Mouse (Mus musculus) c-Kit-positive CD71-negative TER-119-negative erythroid progenitor cells, embryonic 14.5 days (primary cell): ENCODE measurements at regions not wholly inside any gene's neighbourhood (a gene's known extent, or its start where the extent isn't known, plus 50 kb on each side); places are given as distances from the start of the nearest gene placed in this dataset.

ENCODE experiments used
- DNase-seq: peaks from one replicate; pipeline ENCODE4 v3.0.0-alpha.2; 2013; ENCODE audit warnings: low read depth

DNA sequence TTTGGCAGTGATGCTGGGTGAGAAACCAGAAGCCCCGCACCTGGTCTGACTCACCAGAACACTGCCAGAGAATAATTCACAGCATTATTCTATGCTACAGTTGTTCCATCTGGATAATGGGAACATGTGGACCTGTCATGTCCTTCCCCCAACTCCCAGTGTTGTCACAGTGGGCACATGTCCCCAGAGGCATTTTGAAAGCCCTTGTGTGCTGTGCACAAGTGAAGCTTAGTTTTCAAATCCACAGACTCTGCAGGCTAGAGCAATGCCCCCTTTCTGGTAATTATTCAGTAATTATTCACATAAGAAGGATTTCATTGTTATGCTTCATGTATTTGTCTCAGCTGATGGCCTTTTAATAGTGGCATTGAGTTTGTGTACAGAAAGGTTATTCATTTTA lies 146.7 kb downstream of the Slc4a3 start:
- no peak for DNase-seq

DNA sequence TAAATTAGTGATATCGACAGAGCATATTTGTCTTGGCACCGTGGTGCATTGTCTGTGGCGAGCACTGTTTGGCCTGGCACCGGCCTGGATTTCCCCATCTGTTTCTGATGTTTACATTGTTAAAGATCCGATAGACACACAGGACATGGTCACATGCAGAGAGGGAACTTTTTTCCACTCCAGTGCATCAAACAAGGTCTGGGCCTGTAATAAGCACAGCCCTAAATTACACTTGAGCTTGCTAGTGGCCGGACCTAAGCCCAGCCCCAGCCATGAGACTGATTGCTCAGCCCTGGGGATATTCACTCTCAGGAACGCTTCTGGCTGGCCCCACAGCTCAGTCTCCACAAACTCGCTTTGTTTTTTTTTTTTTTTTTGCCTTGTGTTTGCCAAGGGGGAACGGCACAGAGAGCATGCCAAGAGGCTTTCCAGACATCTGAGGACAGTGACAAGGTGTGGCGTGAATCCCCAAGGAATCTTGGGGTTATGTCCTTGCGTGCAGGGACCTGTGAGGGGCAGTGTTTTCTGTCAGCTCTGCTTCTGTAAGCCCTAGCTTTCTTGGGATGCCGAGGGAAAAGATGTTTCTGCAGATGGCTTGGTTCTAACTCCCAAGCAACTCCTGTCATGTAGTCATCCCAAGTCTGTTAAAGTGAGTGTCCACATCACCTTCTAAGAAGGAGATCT lies 147.3 kb downstream of the Slc4a3 start:
- DNase-seq: no peak

DNA sequence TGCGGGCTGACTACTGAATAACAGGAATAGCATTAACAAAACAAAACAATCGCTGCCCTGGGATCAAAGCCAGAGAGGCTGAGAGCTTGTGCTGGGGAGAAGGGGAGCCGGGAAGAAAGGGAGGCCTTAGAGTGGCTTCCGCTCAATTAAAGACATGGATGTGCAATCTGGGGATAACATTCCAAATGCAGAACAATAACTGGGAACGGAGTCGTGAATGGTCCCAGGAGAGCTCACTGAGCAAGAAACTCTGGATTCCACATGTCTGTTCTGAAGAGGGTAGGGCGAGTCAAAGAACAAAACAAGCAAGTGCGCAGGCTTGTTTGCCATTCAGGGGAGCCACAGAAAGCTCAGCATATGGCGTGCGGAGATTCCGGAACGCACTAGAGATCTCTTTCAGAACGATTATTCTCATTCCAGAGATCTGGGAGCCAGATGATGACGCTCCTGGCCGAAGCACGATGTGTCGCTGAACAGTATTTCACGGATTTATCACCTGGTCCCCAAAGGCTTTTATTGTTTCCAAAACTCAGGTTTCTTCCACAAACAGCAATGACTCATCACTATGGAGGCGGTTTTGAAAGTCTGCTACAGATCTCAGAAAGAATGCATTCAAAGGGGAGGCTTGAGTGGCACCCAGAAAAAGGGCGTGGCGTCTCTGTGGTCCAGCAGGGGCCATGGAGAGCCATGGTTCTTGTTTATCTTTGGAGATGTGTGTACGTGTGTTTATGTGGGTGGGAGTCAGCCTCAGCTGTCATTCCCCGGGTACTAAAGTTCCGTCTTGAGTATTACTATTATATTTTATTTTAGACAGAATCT lies 159.0 kb downstream of the Slc4a3 start:
- DNase-seq: no peak

DNA sequence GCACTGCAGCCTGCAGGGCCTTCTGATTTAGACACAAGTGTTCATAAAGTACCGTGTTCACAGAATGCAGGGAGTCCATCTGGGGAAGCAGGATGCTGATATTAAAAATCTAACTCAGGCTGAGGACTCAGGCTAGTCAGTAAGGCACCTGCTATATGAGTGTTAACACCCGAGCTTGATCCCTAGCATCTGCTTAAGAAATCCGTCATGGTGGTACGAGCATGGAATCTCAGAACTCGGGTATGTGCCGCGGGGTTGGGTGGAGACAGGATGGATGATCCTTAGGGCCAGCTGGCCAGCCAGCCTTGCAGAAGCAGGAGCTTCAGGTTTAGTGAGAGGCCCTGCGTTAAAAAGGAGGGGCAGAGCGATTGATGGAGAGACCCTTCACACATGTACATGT lies 160.1 kb downstream of the Slc4a3 start:
- no peak for DNase-seq

DNA sequence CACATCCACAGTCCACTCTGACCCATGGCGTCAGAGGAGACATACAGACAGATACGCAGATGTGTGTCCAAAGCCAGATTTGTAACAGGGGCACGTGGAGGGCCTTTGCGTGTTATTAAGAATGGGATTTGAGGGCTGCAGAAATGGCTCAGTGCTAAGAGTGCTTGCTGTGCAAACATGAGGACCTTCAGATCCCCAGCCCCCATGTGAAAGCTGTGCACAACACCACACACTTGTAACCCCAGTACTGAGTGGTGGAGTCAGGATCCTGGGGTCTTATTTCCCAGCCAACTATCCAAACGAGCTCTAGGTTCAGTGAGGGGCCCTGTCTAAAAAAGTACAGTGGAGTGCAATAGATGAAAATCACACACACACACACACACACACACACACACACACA lies 177.4 kb downstream of the Slc4a3 start:
- DNase-seq: no peak

DNA sequence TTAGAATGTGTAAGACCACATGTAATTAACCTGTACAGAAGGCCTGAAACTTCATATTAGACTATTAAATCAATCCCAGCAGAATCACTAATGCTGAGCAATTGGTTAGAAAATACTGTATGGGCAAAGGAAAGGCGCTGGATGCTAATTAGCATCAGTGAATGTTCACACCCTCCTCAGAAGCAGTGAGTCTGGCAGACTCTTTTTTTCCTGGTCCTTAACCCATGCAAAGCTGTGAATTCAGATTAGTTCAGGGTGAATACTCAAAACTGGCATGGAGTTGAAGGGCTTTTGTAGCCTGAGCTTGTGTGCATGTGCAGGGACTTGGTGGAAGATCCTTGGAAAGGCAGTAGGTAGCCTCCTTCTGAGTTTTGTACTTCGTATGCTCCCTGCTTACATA lies 179.3 kb downstream of the Slc4a3 start:
- no peak for DNase-seq

GRCm38 (mm10) chr1:75728859-75729258 lies 182.8 kb downstream of the Slc4a3 start:
- no peak for DNase-seq

GRCm38 (mm10) chr1:75733791-75734190 lies 187.7 kb downstream of the Slc4a3 start:
- DNase-seq: no peak

DNA sequence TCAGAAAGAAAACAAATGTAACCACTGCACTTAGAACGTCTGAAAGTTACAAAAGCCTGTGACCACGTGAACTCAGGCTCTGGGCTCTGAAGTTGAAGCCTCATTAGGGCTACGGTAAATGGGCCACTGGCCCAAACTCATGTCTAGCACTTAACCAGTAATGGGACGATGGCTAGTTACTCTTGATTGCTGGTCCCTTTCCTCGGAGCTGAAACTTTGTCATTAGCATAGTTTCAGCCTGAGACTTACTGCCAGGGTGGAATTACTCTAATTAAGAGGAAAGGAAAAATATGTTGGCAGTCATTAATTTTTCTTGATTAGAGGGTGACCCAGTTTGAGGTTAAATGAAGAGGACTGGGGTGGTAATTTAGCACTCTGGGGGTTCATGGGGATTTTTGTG lies 192.6 kb downstream of the Slc4a3 start:
- DNase-seq: no peak

DNA sequence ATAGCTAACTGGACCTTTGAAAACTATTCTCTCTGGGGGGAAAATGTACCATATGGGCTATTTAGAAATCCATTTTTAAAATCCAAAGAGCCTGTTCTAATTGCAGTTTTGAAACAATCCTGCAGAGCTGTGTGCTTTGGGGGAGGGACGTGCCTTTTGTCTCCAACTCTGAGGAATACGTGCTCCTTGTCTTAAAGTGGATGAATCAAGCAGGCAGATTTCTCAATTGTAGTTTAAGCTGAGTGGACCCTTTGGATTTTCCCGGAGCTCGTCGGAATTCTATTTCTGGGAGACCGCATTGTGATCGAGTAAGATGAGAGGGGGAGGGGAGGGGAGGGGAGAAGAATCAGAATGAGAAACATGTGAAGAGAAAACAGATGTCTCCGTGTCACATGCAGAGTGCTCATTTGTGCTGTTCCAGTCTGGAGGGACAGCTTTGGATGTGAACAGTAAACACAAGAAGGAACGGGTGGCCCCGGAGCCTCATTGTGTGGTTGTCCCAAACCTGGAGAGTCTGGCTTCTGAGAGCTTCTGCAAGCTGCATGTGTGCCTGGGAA lies 203.7 kb downstream of the Slc4a3 start:
- DNase-seq: no peak

DNA sequence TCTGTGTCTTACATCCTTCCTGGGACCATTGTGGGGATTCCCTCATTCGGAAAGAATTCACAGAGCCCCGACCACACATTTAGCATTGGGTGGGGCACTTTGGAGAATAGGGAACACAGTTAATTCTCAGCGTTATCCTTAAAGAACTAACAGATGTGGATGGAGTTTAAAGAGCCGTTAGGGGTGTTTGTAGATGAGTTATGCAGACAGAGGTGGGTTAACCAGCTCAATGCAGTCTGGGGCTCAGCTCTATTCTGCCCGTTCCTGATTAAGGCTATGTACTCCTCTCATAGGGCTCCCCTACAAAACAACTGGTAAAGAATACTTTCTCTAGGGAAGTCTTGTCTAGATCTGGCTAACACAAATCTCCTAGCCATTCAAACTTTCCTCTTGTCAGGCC lies 226.1 kb downstream of the Slc4a3 start:
- no peak for DNase-seq

DNA sequence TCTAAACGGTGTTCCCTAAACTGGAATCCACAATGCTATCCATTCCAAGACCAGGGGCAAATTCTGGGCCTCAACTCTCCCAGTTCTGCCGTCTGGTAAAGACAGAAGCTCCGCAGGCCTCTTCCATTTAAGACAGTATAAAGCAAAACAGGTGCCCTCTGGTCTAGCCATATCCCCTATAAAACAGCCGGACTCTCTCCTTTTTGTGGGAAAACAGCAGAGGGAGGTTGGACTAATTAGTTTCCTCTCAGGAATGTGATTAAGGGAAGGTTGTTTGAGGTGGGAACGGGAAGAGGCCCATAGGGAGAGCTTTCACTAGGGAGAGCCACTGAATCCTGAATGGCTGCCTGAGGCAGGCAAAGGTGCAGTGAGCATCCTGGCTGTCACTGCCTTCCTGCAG lies 226.9 kb downstream of the Slc4a3 start:
- DNase-seq: no peak

- no peak for DNase-seq
Measured at GRCm38 (mm10) chr1:75778889-75779288, 232.8 kb downstream of the Slc4a3 start.

GRCm38 (mm10) chr1:75783206-75783605 lies 237.1 kb downstream of the Slc4a3 start:
- DNase-seq: no peak

DNA sequence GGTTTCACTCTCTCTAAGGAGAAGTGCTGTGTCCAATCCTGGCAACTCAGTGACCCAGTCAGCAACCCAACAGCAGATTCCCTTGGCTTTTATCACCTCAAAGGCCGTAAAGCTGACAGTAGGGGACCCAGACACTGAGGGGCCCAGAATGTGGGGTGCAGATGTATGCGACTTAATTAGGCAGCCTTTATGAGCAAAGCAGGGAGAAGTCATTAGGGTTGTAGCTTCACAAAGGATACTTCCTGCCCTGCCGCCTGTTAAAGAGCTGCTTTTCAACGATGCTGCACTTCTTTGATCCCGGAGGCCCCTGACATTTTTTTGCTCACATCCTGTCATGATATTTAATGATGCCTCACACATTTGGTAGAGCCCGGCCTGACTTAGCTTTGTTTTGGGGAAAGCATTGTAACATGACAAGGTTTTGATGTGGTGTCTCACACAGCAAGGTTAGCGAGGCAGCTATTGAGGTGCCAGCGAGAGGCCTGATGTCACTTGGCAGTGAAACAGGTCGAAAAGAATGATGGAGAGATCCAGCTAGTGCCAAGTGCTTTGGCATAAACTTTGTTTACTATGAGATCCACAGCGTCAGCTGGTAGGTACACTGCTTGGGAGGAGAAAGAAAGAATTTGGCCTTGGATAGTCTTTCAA lies 240.2 kb downstream of the Slc4a3 start:
- DNase-seq: no peak

DNA sequence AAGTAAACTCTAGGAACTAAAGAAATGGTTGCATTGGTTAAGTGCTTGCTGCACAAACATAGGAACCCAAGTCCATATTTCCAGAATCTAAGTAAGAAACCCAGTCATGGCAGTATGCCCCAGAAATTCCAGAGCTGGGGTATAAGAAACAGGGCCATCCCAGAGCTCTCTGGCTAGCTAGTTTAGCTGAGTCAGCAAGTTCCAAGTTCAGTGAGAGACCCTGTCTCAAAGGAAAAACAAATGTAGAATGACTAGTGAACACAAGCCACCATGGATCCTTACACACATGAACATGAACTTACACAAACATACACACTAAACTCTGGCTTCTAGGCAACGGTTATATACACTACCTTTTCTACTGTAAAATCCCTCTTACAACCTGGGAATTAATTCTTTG lies 245.4 kb downstream of the Slc4a3 start:
- no peak for DNase-seq

- DNase-seq: no peak
Measured at GRCm38 (mm10) chr1:75797793-75798192, 251.7 kb downstream of the Slc4a3 start.

GRCm38 (mm10) chr1:75798375-75799099 lies 252.5 kb downstream of the Slc4a3 start:
- no peak for DNase-seq

GRCm38 (mm10) chr1:75804473-75804872 lies 258.4 kb downstream of the Slc4a3 start:
- no peak for DNase-seq

DNA sequence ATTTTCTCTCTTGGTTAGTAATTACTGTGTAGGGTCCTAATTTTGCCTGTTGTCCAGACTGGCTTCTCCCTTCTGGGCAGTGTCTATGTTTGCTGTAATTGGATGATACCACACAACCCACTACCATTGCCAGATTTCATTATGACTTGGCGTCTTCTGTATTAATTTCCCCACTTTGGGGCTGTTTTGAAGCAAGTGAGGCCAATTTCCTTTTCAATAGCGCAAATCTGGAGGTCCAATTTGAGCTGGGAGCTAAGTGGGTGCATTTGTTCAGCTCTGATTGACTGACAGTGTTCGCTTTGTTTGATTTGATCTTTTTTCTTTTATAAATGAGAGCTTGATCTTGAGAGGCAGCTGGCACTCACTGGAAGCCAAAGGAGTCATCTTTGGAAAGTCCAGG lies 266.4 kb downstream of the Slc4a3 start:
- no peak for DNase-seq

DNA sequence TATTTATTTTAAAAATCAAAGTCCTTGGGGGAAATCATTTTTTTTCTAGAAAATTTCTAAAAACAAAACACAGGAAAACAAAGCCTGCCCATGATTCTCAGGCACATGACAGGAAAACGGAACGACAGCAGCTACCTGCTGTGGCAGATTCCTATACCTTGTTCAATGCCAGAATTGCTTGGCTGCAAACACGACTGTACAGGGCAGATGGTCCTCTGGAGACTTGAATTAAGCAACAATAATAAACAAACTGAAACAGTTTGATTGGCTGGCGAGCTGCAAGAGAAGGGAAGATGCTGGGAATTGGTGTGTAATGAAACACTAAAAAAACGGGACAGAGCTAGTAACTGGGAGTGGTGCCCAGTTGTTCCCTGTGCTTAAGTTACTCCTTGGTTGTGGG lies 280.1 kb downstream of the Slc4a3 start:
- DNase-seq: no peak
